Mouse (Mus musculus) adrenal gland, postnatal 36 days (tissue): ENCODE measurements around the gene Ccser1. TPM values are rescaled to one million over a fixed set of nuclear protein-coding genes. Genes with fewer than 3 reads are reported as not detected.

ENCODE experiments used
- DNase-seq, 2 experiments: peaks; one replicate each; pipeline ENCODE4 v3.0.0; 2021; ENCODE audit warnings: mixed read lengths in 1 of 2
- total RNA-seq, 2 experiments: library from RNA; stranded (reverse); gene quantifications; 2 replicates each; pipeline ENCODE4 v1.2.3; 2021

The Ccser1 gene
- total RNA-seq, 2 experiments from 2014 or later: 2.1 to 3.1 TPM

GRCm38 (mm10) chr6:61432167-61432566 is 252.0 kb downstream of the Ccser1 start:
- DNase-seq: no peak

GRCm38 (mm10) chr6:61432703-61433102 is 252.6 kb downstream of the Ccser1 start:
- DNase-seq: no peak

GRCm38 (mm10) chr6:61438165-61438564 is 258.0 kb downstream of the Ccser1 start:
- DNase-seq: no peak

GRCm38 (mm10) chr6:61471371-61472152 is 291.4 kb downstream of the Ccser1 start:
- DNase-seq: no peak

GRCm38 (mm10) chr6:61485336-61485735 is 305.2 kb downstream of the Ccser1 start:
- no peak for DNase-seq

GRCm38 (mm10) chr6:61491979-61492821 is 312.1 kb downstream of the Ccser1 start:
- no peak for DNase-seq

- no peak for DNase-seq
These were observed 313.3 kb downstream of the Ccser1 start for GRCm38 (mm10) chr6:61493386-61493785.

- DNase-seq: no peak
These were observed 335.2 kb downstream of the Ccser1 start for GRCm38 (mm10) chr6:61515310-61515709.

GRCm38 (mm10) chr6:61521587-61521986 is 341.5 kb downstream of the Ccser1 start:
- DNase-seq: no peak

GRCm38 (mm10) chr6:61522108-61522507 is 342.0 kb downstream of the Ccser1 start:
- no peak for DNase-seq

GRCm38 (mm10) chr6:61523748-61524493 is 343.8 kb downstream of the Ccser1 start:
- DNase-seq: no peak

GRCm38 (mm10) chr6:61540732-61541131 is 360.6 kb downstream of the Ccser1 start:
- DNase-seq: no peak

GRCm38 (mm10) chr6:61543459-61544044 is 363.4 kb downstream of the Ccser1 start:
- DNase-seq: no peak

GRCm38 (mm10) chr6:61567551-61567950 is 387.4 kb downstream of the Ccser1 start:
- DNase-seq: no peak

GRCm38 (mm10) chr6:61567967-61568366 is 387.8 kb downstream of the Ccser1 start:
- DNase-seq: no peak

GRCm38 (mm10) chr6:61581696-61582095 is 401.6 kb downstream of the Ccser1 start:
- DNase-seq: no peak

- no peak for DNase-seq
These were observed 408.9 kb downstream of the Ccser1 start for GRCm38 (mm10) chr6:61588999-61589398.

- DNase-seq: no peak
These were observed 421.8 kb downstream of the Ccser1 start for GRCm38 (mm10) chr6:61601911-61602310.

GRCm38 (mm10) chr6:61614920-61615319 is 434.8 kb downstream of the Ccser1 start:
- DNase-seq: no peak

- DNase-seq: no peak
These were observed 441.6 kb downstream of the Ccser1 start for GRCm38 (mm10) chr6:61621707-61622106.

- DNase-seq: no peak
These were observed 481.3 kb downstream of the Ccser1 start for GRCm38 (mm10) chr6:61661414-61661813.

GRCm38 (mm10) chr6:61664572-61664971 is 484.4 kb downstream of the Ccser1 start:
- DNase-seq: no peak
